Mouse (Mus musculus): ENCODE data around the gene Tac4.

Tac4 gene

GRCm38 (mm10) chr11:95259088-95259849, 2.1 kb upstream of the Tac4 start:
- DNase-seq (ENCODE audit: low spot score) = peak; percentile 82

GRCm38 (mm10) chr11:95263816-95264454, 2.6 kb downstream of the Tac4 start:
- DNase-seq (ENCODE audit: low spot score) = no peak

- DNase-seq (ENCODE audit: low spot score) = peak; percentile 16
These were observed 3.2 kb downstream of the Tac4 start for GRCm38 (mm10) chr11:95264455-95265013.

- peak; percentile 86 for DNase-seq (ENCODE audit: low spot score)
These were observed 5.4 kb downstream of the Tac4 start for GRCm38 (mm10) chr11:95266540-95267245.

- DNase-seq (ENCODE audit: low spot score) = no peak
These were observed 12.3 kb downstream of the Tac4 start for GRCm38 (mm10) chr11:95273661-95274060.

GRCm38 (mm10) chr11:95274613-95275012, 13.3 kb downstream of the Tac4 start:
- no peak for DNase-seq (ENCODE audit: low spot score)

GRCm38 (mm10) chr11:95276056-95276455, 14.7 kb downstream of the Tac4 start:
- DNase-seq (ENCODE audit: low spot score) = no peak

GRCm38 (mm10) chr11:95279061-95279659, 17.8 kb downstream of the Tac4 start:
- DNase-seq (ENCODE audit: low spot score) = no peak

- no peak for DNase-seq (ENCODE audit: low spot score)
These were observed 21.0 kb downstream of the Tac4 start for GRCm38 (mm10) chr11:95282331-95282730.

GRCm38 (mm10) chr11:95291998-95292397, 30.7 kb downstream of the Tac4 start:
- no peak for DNase-seq (ENCODE audit: low spot score)

- no peak for DNase-seq (ENCODE audit: low spot score)
These were observed 31.8 kb downstream of the Tac4 start for GRCm38 (mm10) chr11:95293017-95293624.

GRCm38 (mm10) chr11:95295736-95296135, 34.4 kb downstream of the Tac4 start:
- DNase-seq (ENCODE audit: low spot score) = no peak

- DNase-seq (ENCODE audit: low spot score) = peak; percentile 53
These were observed 36.8 kb downstream of the Tac4 start for GRCm38 (mm10) chr11:95298146-95298545.

- no peak for DNase-seq (ENCODE audit: low spot score)
These were observed 38.6 kb downstream of the Tac4 start for GRCm38 (mm10) chr11:95299886-95300285.

GRCm38 (mm10) chr11:95301772-95302171, 40.4 kb downstream of the Tac4 start:
- DNase-seq (ENCODE audit: low spot score) = no peak

- DNase-seq (ENCODE audit: low spot score) = no peak
These were observed 44.3 kb downstream of the Tac4 start for GRCm38 (mm10) chr11:95305600-95305999.

- no peak for DNase-seq (ENCODE audit: low spot score)
These were observed 46.2 kb downstream of the Tac4 start for GRCm38 (mm10) chr11:95307526-95307925.

GRCm38 (mm10) chr11:95309510-95310006, 48.2 kb downstream of the Tac4 start:
- DNase-seq (ENCODE audit: low spot score) = peak; percentile 99

GRCm38 (mm10) chr11:95310007-95310647, 48.8 kb downstream of the Tac4 start, which contains the start of gene Kat7:
Gene Kat7, minus strand, starts transcription at chr11:95310246.
- peak; percentile 100 for DNase-seq (ENCODE audit: low spot score)

- peak; percentile 73 for DNase-seq (ENCODE audit: low spot score)
These were observed 49.5 kb downstream of the Tac4 start for GRCm38 (mm10) chr11:95310648-95311424.
